Mouse (Mus musculus) liver, embryonic 15.5 days (tissue): ENCODE data around the gene Cbs. TPM values are rescaled to one million over a fixed set of nuclear protein-coding genes. Genes with fewer than 3 reads are reported as not detected.
"Not testable (repeated sequence)": the region's sequence is repeated elsewhere in the genome, so short reads cannot be mapped to it uniquely, and the experiment has no call there.

ENCODE experiments used
- ATAC-seq: fragments of 200-750 bp; cut with Nextera tagmentation; 2 replicates; pipeline ENCODE4 v1.8.0; 2017; ENCODE audit warnings: moderate number of reproducible peaks, mild to moderate bottlenecking, moderate library complexity; ENCODE audit not compliant: insufficient read depth
- H3K27ac ChIP-seq: fragments of 300-500 bp; sonication (generic); replicated peaks from 2 replicates; pipeline ENCODE4 v1.5.1; 2015; ENCODE audit warnings: mild to moderate bottlenecking, inconsistent platforms
- H3K27me3 ChIP-seq: fragments of 300-500 bp; sonication (generic); 2 replicates; pipeline ENCODE4 v1.6.1; 2015; ENCODE audit warnings: mild to moderate bottlenecking, inconsistent platforms
- H3K36me3 ChIP-seq: fragments of 300-500 bp; sonication (generic); replicated peaks from 2 replicates; pipeline ENCODE4 v1.6.1; 2015; ENCODE audit warnings: moderate library complexity, mild to moderate bottlenecking, inconsistent platforms
- H3K4me1 ChIP-seq: fragments of 300-500 bp; sonication (generic); replicated peaks from 2 replicates; pipeline ENCODE4 v1.6.1; 2015; ENCODE audit warnings: inconsistent platforms
- H3K4me2 ChIP-seq: fragments of 300-500 bp; sonication (generic); 2 replicates; pipeline ENCODE4 v1.6.1; 2015; ENCODE audit warnings: moderate library complexity, mild to moderate bottlenecking, inconsistent platforms
- H3K4me3 ChIP-seq: fragments of 300-500 bp; sonication (generic); replicated peaks from 2 replicates; pipeline ENCODE4 v1.5.1; 2015; ENCODE audit warnings: mild to moderate bottlenecking, inconsistent platforms
- H3K9ac ChIP-seq: fragments of 300-500 bp; sonication (generic); 2 replicates; pipeline ENCODE4 v1.6.1; 2015; ENCODE audit warnings: moderate library complexity, mild to moderate bottlenecking, inconsistent platforms
- H3K9me3 ChIP-seq: fragments of 300-500 bp; sonication (generic); replicated peaks from 2 replicates; pipeline ENCODE4 v1.6.1; 2016; ENCODE audit warnings: inconsistent platforms
- WGBS: fragments of 180-500 bp; shearing (Covaris S2); methylation state at CpG from one replicate; pipeline ENCODE4 v1.1.7; 2015; ENCODE audit warnings: mixed read lengths; ENCODE audit not compliant: insufficient replicate concordance; 5-methylcytosine and 5-hydroxymethylcytosine counted together
- polyA plus RNA-seq: library from polyadenylated mRNA; unstranded; fragments of >200 nt; fragmentation: Nextera tagmentation; extraction: Ambion mirVana; gene quantifications from 2 replicates; pipeline ENCODE4 v1.2.1, GENCODE M21; 2015

Cbs gene
- polyA plus RNA-seq, 1 experiment from 2014 or later: 35.7 TPM

- H3K36me3 ChIP-seq: 0 out of 2 replicates have a peak, but pooled peaks cover 10% of the 10 kb centered on the region
- ATAC-seq: no peak
- H3K4me2 ChIP-seq: no peak overlapping the region
- no peak overlapping the region for H3K27ac ChIP-seq
- 51% methylated on average over 4 of the region's 4 CpGs for WGBS
- H3K4me3 ChIP-seq: no peak overlapping the region
- no peaks in the 10 kb centered on the region for H3K9me3 ChIP-seq
- H3K9ac ChIP-seq: no peak overlapping the region
- no peaks in the 10 kb centered on the region for H3K27me3 ChIP-seq
- H3K4me1 ChIP-seq: no peaks in the 10 kb centered on the region
Measured at GRCm38 (mm10) chr17:31613086-31613755, 23.8 kb downstream of the Cbs start.

- Histone ChIP-seq H3K27ac (no peak overlapping the region), H3K27me3 (no peaks in the 10 kb centered on the region)
- no peak for ATAC-seq
Measured at GRCm38 (mm10) chr17:31609895-31610294, 27.1 kb downstream of the Cbs start.

GRCm38 (mm10) chr17:31609173-31609572, 27.9 kb downstream of the Cbs start:
- not testable (repeated sequence) for H3K27ac ChIP-seq, H3K4me1 ChIP-seq, H3K9me3 ChIP-seq, H3K4me3 ChIP-seq, ATAC-seq, H3K4me2 ChIP-seq, H3K27me3 ChIP-seq, H3K9ac ChIP-seq
- peaks cover 23% of the 10 kb centered on the region for H3K36me3 ChIP-seq
- 85% methylated on average over 3 of the region's 3 CpGs for whole genome bisulfite sequencing

More at GRCm38 (mm10) chr17:31609895-31610294, 27.1 kb downstream of the Cbs start:
- Histone ChIP-seq H3K4me2 (no peak overlapping the region), H3K9me3 (no peaks in the 10 kb centered on the region), H3K36me3 (peaks cover 18% of the 10 kb centered on the region), H3K9ac (no peak overlapping the region), H3K4me3 (no peak overlapping the region), H3K4me1 (no peaks in the 10 kb centered on the region)
- 77% methylated on average over 3 of the region's 3 CpGs for WGBS

- peaks cover 39% of the 10 kb centered on the region for H3K36me3 ChIP-seq
- no peak overlapping the region for H3K4me3 ChIP-seq
- H3K27ac ChIP-seq: no peak overlapping the region
- no peaks in the 10 kb centered on the region for H3K9me3 ChIP-seq
- ATAC-seq: no peak
- H3K4me1 ChIP-seq: no peaks in the 10 kb centered on the region
- 74% methylated on average over 8 of the region's 8 CpGs for WGBS
- no peak overlapping the region for H3K9ac ChIP-seq
- no peaks in the 10 kb centered on the region for H3K27me3 ChIP-seq
- no peak overlapping the region for H3K4me2 ChIP-seq
Measured at GRCm38 (mm10) chr17:31607256-31607951, 29.6 kb downstream of the Cbs start.

GRCm38 (mm10) chr17:31606424-31606823, 30.6 kb downstream of the Cbs start:
- H3K4me3 ChIP-seq: no peak overlapping the region
- no peaks in the 10 kb centered on the region for H3K9me3 ChIP-seq
- no peak overlapping the region for H3K9ac ChIP-seq
- WGBS: 68% methylated on average over 7 of the region's 7 CpGs
- H3K27ac ChIP-seq: no peak overlapping the region
- H3K4me1 ChIP-seq: no peaks in the 10 kb centered on the region
- no peak for ATAC-seq
- no peak overlapping the region for H3K4me2 ChIP-seq
- peaks cover 42% of the 10 kb centered on the region for H3K36me3 ChIP-seq
- no peaks in the 10 kb centered on the region for H3K27me3 ChIP-seq

GRCm38 (mm10) chr17:31598593-31598992, 38.4 kb downstream of the Cbs start:
- no peak overlapping the region for H3K9ac ChIP-seq
- H3K36me3 ChIP-seq: peaks cover 42% of the 10 kb centered on the region
- no peak for ATAC-seq
- H3K9me3 ChIP-seq: no peaks in the 10 kb centered on the region
- WGBS: 71% methylated on average over 8 of the region's 8 CpGs
- H3K4me2 ChIP-seq: no peak overlapping the region
- no peaks in the 10 kb centered on the region for H3K4me1 ChIP-seq
- H3K27ac ChIP-seq: no peak overlapping the region
- no peak overlapping the region for H3K4me3 ChIP-seq
- no peaks in the 10 kb centered on the region for H3K27me3 ChIP-seq

- Histone ChIP-seq H3K4me2 (no peak overlapping the region), H3K27ac (no peak overlapping the region), H3K4me3 (no peak overlapping the region), H3K9ac (no peak overlapping the region), H3K36me3 (peaks cover 35% of the 10 kb centered on the region), H3K9me3 (no peaks in the 10 kb centered on the region), H3K27me3 (no peaks in the 10 kb centered on the region), H3K4me1 (no peaks in the 10 kb centered on the region)
- 79% methylated on average over 9 of the region's 9 CpGs for WGBS
- no peak for ATAC-seq
Measured at GRCm38 (mm10) chr17:31597957-31598356, 39.1 kb downstream of the Cbs start.

- no peaks in the 10 kb centered on the region for H3K4me1 ChIP-seq
- no peaks in the 10 kb centered on the region for H3K9me3 ChIP-seq
- no peak overlapping the region for H3K4me2 ChIP-seq
- no peaks in the 10 kb centered on the region for H3K27me3 ChIP-seq
- no peak overlapping the region for H3K4me3 ChIP-seq
- WGBS: 71% methylated on average over 5 of the region's 5 CpGs
- H3K9ac ChIP-seq: no peak overlapping the region
- peaks cover 37% of the 10 kb centered on the region for H3K36me3 ChIP-seq
- ATAC-seq: no peak
- H3K27ac ChIP-seq: no peak overlapping the region
Measured at GRCm38 (mm10) chr17:31595077-31595476, 42.0 kb downstream of the Cbs start.

GRCm38 (mm10) chr17:31594590-31594989, 42.4 kb downstream of the Cbs start:
- peaks cover 38% of the 10 kb centered on the region for H3K36me3 ChIP-seq
- H3K9me3 ChIP-seq: no peaks in the 10 kb centered on the region
- no peak; the same call in 1 of the 2 replicates for ATAC-seq
- no peak overlapping the region; the same call in 1 of the 2 replicates for H3K27ac ChIP-seq
- no peak overlapping the region for H3K9ac ChIP-seq
- H3K4me1 ChIP-seq: no peaks in the 10 kb centered on the region
- H3K4me2 ChIP-seq: no peak overlapping the region
- 39% methylated on average over 7 of the region's 7 CpGs for WGBS
- H3K27me3 ChIP-seq: no peaks in the 10 kb centered on the region
- H3K4me3 ChIP-seq: no peak overlapping the region

GRCm38 (mm10) chr17:31590846-31591245, 46.2 kb downstream of the Cbs start:
- peaks cover 28% of the 10 kb centered on the region for H3K36me3 ChIP-seq
- WGBS: 85% methylated on average over 11 of the region's 11 CpGs
- no peaks in the 10 kb centered on the region for H3K27me3 ChIP-seq

GRCm38 (mm10) chr17:31588726-31589125, 48.3 kb downstream of the Cbs start:
- H3K27ac ChIP-seq: no peak overlapping the region
- ATAC-seq: no peak

More at GRCm38 (mm10) chr17:31590846-31591245, 46.2 kb downstream of the Cbs start:
- Histone ChIP-seq H3K27ac (no peak overlapping the region), H3K4me1 (0 out of 2 replicates have a peak, but pooled peaks cover 13% of the 10 kb centered on the region), H3K4me3 (no peak overlapping the region), H3K4me2 (no peak overlapping the region), H3K9me3 (no peaks in the 10 kb centered on the region), H3K9ac (no peak overlapping the region)
- no peak for ATAC-seq

More at GRCm38 (mm10) chr17:31588726-31589125, 48.3 kb downstream of the Cbs start:
- WGBS: 80% methylated on average over 4 of the region's 4 CpGs
- Histone ChIP-seq H3K27me3 (no peaks in the 10 kb centered on the region), H3K9me3 (no peaks in the 10 kb centered on the region), H3K9ac (no peak overlapping the region), H3K4me3 (no peak overlapping the region), H3K4me1 (0 out of 2 replicates have a peak, but pooled peaks cover 15% of the 10 kb centered on the region), H3K4me2 (no peak overlapping the region), H3K36me3 (peaks cover 30% of the 10 kb centered on the region)
